9 mouse cellular contexts compared by ENCODE assay signal in genomic region chr10:10558337-10558711, GRCm38 (mm10). TPM values are rescaled to one million over a fixed set of nuclear protein-coding genes. Genes with fewer than 3 reads are reported as not detected.
DNase-seq lines count a peak whose midpoint lies in the region; ATAC-seq and TF ChIP-seq lines count a peak whose summit lies in the region.
"Had no signal": no experiment of that assay in that cellular context is flagged by ENCODE, and none has a peak within 500 bp of the region (broad histone marks: within the 10 kb centered on the region; RNA-seq: fewer than 3 reads in every experiment).

No protein-coding gene starts in this region.

- H3K9ac ChIP-seq in kidney, embryonic 15.5 days: no peak overlapping the region
- H3K9ac ChIP-seq in intestine, postnatal 0 days (ENCODE audit: low read depth, low read length): peak overlapping the region; percentile 72; the same call in 1 of the 2 replicates
- 0 out of 2 replicates have a peak overlapping the region, but pooled peaks have one; percentile 46 for H3K9ac ChIP-seq in neural tube, embryonic 12.5 days

- 0 out of 2 replicates have a peak, but pooled peaks cover 5% of the 10 kb centered on the region for H3K4me1 ChIP-seq in kidney, embryonic 15.5 days
- H3K4me1 ChIP-seq in forebrain, embryonic 10.5 days: peaks cover 6% of the 10 kb centered on the region; the same call in 1 of the 2 replicates
- H3K4me1 ChIP-seq in intestine, postnatal 0 days (replicated peaks; ENCODE audit: control insufficient read depth, insufficient read depth, low read length): 0 out of 2 replicates have a peak, but pooled peaks cover 3% of the 10 kb centered on the region
- no peaks in the 10 kb centered on the region for H3K4me1 ChIP-seq in neural tube, embryonic 12.5 days

- no peak for ATAC-seq in kidney, embryonic 15.5 days (replicated peaks; ENCODE audit: low FRiP score)
- ATAC-seq in intestine, postnatal 0 days: no peak
- peak; percentile 21; the same call in 1 of the 2 replicates for ATAC-seq in neural tube, embryonic 12.5 days (ENCODE audit: low FRiP score, low read depth)
- ATAC-seq in granulocyte monocyte progenitor cell, adult 5-6 weeks (replicated peaks; ENCODE audit: poor library complexity, severe bottlenecking): no peak

- TF ChIP-seq CTCF in intestine, postnatal 0 days (IDR thresholded peaks at IDR 0.05; ENCODE audit: low read depth): no peak

- H3K36me3 ChIP-seq in kidney, embryonic 15.5 days: no peaks in the 10 kb centered on the region
- no peaks in the 10 kb centered on the region for H3K36me3 ChIP-seq in forebrain, embryonic 10.5 days (replicated peaks)
- H3K36me3 ChIP-seq in intestine, postnatal 0 days (ENCODE audit: control insufficient read depth, insufficient read depth): no peaks in the 10 kb centered on the region
- no peaks in the 10 kb centered on the region for H3K36me3 ChIP-seq in neural tube, embryonic 12.5 days
- H3K36me3 ChIP-seq: G1E had no signal

- peak overlapping the region; percentile 84 for H3K4me2 ChIP-seq in kidney, embryonic 15.5 days
- H3K4me2 ChIP-seq in intestine, postnatal 0 days (replicated peaks; ENCODE audit: low read depth): peak overlapping the region; percentile 95
- peak overlapping the region; percentile 81 for H3K4me2 ChIP-seq in neural tube, embryonic 12.5 days (replicated peaks)

- peak overlapping the region; percentile 56 for H3K4me3 ChIP-seq in kidney, embryonic 15.5 days (replicated peaks)
- H3K4me3 ChIP-seq in forebrain, embryonic 10.5 days: peak overlapping the region; percentile 63
- H3K4me3 ChIP-seq in intestine, postnatal 0 days (ENCODE audit: low read depth, low read length): peak overlapping the region; percentile 76
- peak overlapping the region; percentile 58 for H3K4me3 ChIP-seq in neural tube, embryonic 12.5 days

- WGBS in kidney, embryonic 15.5 days: 45% methylated on average over 5 of the region's 5 CpGs
- 42% methylated on average over 5 of the region's 5 CpGs for WGBS in forebrain, embryonic 10.5 days
- WGBS in intestine, postnatal 0 days: 38% methylated on average over 5 of the region's 5 CpGs
- WGBS in neural tube, embryonic 12.5 days: 43% methylated on average over 5 of the region's 5 CpGs

- no peak overlapping the region for H3K27ac ChIP-seq in kidney, embryonic 15.5 days
- no peak overlapping the region for H3K27ac ChIP-seq in forebrain, embryonic 10.5 days
- H3K27ac ChIP-seq in intestine, postnatal 0 days (ENCODE audit: low read depth, low read length): no peak overlapping the region
- no peak overlapping the region for H3K27ac ChIP-seq in neural tube, embryonic 12.5 days

- H3K9me3 ChIP-seq in kidney, embryonic 15.5 days (replicated peaks): no peaks in the 10 kb centered on the region
- H3K9me3 ChIP-seq in forebrain, embryonic 10.5 days: no peaks in the 10 kb centered on the region
- H3K9me3 ChIP-seq in intestine, postnatal 0 days (ENCODE audit: control insufficient read depth): no peaks in the 10 kb centered on the region
- H3K9me3 ChIP-seq in neural tube, embryonic 12.5 days: no peaks in the 10 kb centered on the region
- H3K9me3 ChIP-seq: G1E had no signal

- H3K27me3 ChIP-seq in kidney, embryonic 15.5 days: no peaks in the 10 kb centered on the region
- peaks cover 10% of the 10 kb centered on the region for H3K27me3 ChIP-seq in forebrain, embryonic 10.5 days (ENCODE audit: poor library complexity, severe bottlenecking)
- no peaks in the 10 kb centered on the region for H3K27me3 ChIP-seq in intestine, postnatal 0 days (replicated peaks; ENCODE audit: control insufficient read depth, insufficient read depth, low read length)
- H3K27me3 ChIP-seq in neural tube, embryonic 12.5 days (replicated peaks): no peaks in the 10 kb centered on the region

- DNase-seq in kidney, postnatal 10 days: no peak
- DNase-seq in forebrain, embryonic 10.5 days (ENCODE audit: extremely low spot score, low spot score): no peak
- DNase-seq in adrenal gland, adult (ENCODE audit: inconsistent age in 2 of 2, low spot score in 1 of 2): no peak
- no peak for DNase-seq in adrenal gland, postnatal 36 days

RNA-seq across cellular contexts. Expression of gene Rab32, which starts 0.3 kb away (rescaled TPM):
- 16.2 and 17.8 TPM in 2 replicates for polyA plus RNA-seq in kidney, embryonic 15.5 days (2015; fragmentation: Nextera tagmentation; extraction: Ambion mirVana)
- 7.1 and 9.8 TPM in 2 replicates for polyA plus RNA-seq in forebrain, embryonic 10.5 days (2016; fragmentation: Nextera tagmentation; extraction: Ambion mirVana)
- 28.0 and 28.5 TPM in 2 replicates for polyA plus RNA-seq in intestine, postnatal 0 days (2015; fragmentation: Nextera tagmentation; extraction: Ambion mirVana)
- 7.1 and 7.6 TPM in 2 replicates for polyA plus RNA-seq in neural tube, embryonic 12.5 days (2016; fragmentation: Nextera tagmentation; extraction: Ambion mirVana)
- total RNA-seq in adrenal gland, postnatal 36 days (2021): 10 to 100 TPM in 1 of 2 experiments, 1 to 10 TPM in 1; 5.8 to 10.5 TPM
- total RNA-seq in granulocyte monocyte progenitor cell, adult 5-6 weeks (2014; fragmentation: Nextera tagmentation): 83.8 and 99.7 TPM in 2 replicates
- 58.0 and 67.1 TPM in 2 replicates for total RNA-seq in granulocyte monocyte progenitor cell, adult 5-6 weeks (2017)
- polyA plus RNA-seq: G1E had no signal
